Mouse (Mus musculus) MN1 (cell line): Measurements from ENCODE around the gene Ppp1r14a.

Source experiments
- DNase-seq: peaks from one replicate; pipeline ENCODE4 v3.0.0-alpha.2; 2016; ENCODE audit warnings: low spot score

The Ppp1r14a gene

GRCm38 (mm10) chr7:29303738-29304462 lies 14.8 kb downstream of the Ppp1r14a start, which contains the start of gene Dpf1:
Gene Dpf1, plus strand, starts transcription at chr7:29303951.
- peak; percentile 83 for DNase-seq

GRCm38 (mm10) chr7:29304463-29305262 lies 15.6 kb downstream of the Ppp1r14a start:
- DNase-seq, result peak; percentile 65

- DNase-seq, result peak; percentile 82
These were observed 16.3 kb downstream of the Ppp1r14a start for GRCm38 (mm10) chr7:29305263-29305988.

GRCm38 (mm10) chr7:29306108-29306507 lies 17.0 kb downstream of the Ppp1r14a start:
- no peak for DNase-seq

DNA sequence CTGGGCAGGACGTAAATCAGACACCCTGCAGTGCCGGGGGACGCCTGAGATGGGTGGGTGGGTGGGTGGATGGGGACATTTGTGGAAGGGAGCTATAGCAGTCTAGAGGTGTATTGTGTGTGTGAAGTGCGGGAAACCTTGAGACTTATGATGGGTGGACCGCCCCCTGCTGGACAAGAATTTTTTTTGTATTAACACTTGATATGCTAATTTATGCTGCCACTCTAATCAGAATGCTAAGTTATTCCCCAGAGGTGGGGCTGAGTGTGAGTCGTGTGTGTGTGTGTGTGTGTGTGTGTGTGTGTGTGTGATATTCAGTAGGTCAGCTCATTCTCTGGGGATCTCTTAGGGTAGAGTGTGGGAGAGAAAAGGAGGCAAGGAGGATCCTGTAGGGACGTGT lies 17.5 kb downstream of the Ppp1r14a start:
- peak; percentile 76 for DNase-seq

DNA sequence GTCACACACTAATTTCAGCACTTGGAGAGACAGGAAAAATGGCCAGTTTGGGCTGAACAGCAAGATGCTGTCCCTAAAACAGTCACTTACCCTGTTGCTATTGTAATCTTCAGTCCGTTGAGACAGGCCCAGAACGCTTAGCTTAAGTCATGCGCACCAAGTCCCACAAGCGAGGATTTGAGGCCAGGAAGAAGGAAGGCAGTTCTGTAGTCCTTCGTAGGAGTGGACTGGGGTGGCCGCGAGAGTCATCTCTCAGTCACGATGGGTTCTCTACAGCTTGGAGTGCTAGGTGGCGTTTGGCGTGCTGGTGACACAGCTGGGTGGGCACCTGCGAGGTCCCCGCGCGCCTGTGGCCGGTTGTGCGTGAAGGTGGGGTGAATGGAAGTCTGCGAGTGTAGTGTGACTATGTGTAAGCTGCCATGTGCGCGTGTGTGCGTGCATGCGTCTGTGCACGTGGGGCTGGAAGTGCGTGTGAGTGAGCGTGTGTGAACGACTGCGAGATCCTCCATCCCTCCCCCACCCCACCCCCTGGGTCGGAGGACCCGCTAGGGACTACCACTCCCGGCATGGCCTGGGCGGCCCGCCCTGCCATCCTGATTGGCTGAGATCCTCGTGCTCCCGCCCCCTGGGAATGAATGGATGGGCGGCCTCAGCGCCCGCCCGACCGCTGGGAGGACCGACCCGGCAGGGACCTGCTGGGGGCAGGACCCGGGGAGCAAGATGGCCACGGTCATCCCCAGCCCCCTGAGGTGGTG lies 18.4 kb downstream of the Ppp1r14a start:
- DNase-seq, result peak; percentile 94

GRCm38 (mm10) chr7:29309221-29309721 lies 20.2 kb downstream of the Ppp1r14a start:
- peak; percentile 51 for DNase-seq

- DNase-seq, result no peak
These were observed 20.6 kb downstream of the Ppp1r14a start for GRCm38 (mm10) chr7:29309749-29310148.

DNA sequence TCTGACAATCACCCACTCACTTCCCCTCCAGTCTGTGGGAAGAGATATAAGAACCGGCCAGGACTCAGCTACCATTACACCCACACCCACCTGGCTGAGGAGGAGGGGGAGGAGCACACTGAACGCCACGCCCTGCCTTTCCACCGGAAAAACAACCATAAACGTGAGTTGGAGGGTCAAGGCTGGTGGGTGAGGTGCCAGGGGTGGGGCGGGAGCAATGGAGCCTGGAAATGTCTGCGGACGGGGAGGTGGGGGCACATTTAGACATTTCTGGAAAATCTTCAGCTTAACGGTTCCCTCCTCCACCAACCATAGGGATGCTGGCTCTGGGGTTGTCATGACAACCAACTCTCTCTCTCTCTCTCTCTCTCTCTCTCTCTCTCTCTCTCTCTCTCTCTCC lies 23.9 kb downstream of the Ppp1r14a start:
- DNase-seq, result no peak

DNA sequence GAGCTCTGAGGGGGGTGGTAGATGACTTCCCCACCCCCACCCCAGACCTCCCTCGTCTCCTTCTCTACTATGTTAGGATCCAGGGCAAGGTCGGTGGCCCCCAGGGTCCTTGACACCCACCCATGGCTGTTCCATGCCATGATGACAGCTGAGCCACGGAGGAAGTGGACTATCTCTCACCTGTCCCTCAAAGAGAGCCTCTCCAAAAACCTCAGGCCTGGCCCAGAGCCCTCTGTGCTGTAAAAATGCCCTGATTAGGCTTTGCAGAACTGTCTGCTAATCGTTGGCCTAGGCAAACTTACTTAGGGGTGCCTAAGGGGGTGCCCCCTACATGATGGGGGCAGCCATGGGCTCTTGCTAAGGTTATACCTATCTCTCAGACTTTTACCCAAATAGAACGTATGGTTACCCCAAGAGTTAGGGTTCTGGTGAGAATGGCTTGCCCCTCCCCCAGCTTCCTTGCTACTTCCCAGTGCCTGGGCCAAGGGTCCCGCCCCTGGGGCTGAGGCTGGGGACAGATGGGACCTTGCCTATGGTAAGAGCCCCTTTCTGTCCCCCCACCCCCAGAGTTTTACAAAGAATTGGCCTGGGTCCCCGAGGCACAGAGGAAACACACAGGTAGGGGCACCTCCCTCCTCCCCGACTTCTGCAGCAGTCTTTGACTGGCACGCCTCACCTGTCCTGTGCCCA lies 24.6 kb downstream of the Ppp1r14a start:
- DNase-seq, result no peak

- no peak for DNase-seq
These were observed 25.9 kb downstream of the Ppp1r14a start for GRCm38 (mm10) chr7:29314844-29315628.

- DNase-seq, result no peak
These were observed 27.1 kb downstream of the Ppp1r14a start for GRCm38 (mm10) chr7:29316137-29316734.

- DNase-seq, result peak; percentile 48
These were observed 27.9 kb downstream of the Ppp1r14a start for GRCm38 (mm10) chr7:29316976-29317375.

DNA sequence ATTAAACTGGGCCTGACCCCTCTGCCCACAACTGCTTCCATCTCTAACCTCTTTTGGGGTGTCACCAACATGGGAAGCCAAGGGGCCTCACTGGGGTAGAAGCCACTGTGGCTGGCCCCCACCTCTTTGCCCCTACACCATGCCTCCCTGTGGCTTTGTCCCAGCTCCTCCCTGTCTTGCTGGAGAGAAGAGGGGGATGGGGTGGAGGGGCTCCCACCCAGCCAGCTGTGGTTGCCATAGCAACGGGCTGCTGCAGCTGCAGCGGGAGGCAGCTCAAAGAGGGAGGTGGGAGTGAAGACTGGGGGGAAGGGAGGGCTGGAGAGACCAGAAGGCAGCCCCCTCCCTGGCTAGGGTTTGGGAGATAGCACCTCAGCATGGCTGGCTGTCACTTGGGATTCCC lies 28.4 kb downstream of the Ppp1r14a start:
- DNase-seq, result peak; percentile 29

DNA sequence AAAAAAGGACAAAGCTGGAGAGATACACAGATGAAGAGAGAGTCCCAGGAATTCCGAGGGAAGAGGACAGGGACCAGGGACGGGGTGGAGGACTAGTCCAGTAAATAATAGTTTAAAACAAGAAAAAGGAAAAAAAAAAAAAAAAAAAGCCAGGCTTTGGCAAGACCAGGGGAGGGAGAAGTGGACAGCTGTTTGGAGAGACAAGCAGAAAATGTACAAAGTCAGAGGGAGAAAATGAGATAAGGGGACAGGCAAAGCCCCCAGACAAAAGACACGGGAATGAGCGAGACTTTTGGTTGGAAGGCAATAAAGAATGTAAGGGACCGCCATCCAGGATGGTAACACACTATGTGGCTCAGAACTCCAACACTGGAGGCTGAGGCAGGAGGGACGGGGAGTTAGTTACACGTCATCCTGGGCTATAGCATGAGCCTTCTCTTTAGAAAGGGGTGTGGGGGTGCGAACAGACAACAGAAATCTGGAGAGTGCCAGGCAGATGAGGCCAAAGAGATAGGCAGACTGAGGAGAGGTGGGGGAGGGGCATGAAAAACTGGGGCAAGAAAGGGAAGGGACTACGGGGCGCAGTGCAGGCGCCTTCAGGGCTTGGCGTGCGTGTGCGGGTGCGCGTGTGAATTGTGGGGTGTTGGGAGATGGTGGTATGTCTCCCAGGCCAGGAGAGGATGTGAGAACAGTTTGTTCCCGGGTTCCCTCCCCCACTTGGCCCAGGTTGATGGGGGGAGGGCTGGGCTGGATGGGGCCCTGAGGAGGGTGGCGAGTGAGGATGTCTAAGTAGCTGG lies 29.2 kb downstream of the Ppp1r14a start:
- no peak for DNase-seq

GRCm38 (mm10) chr7:29319337-29320307 lies 30.5 kb downstream of the Ppp1r14a start:
- DNase-seq, result no peak

DNA sequence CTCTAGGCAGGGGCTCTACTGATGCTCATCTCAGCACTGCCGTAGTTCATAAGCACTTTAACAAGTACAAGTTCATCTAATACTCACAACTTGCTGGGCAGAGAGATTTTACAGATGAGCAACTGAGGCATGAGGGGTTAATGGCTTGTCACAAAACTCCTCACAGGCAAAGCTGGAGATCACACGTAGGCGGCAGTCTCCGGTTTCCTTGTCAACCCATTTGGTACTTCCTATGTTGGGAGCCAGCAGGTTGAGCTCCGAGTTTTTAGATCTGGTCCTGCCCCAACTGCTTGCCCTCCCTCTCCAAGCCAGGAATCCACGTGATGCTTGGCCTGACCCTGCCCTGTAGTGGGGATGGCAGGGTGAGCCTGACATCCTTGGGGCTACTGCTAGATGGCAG lies 38.0 kb downstream of the Ppp1r14a start:
- no peak for DNase-seq

DNA sequence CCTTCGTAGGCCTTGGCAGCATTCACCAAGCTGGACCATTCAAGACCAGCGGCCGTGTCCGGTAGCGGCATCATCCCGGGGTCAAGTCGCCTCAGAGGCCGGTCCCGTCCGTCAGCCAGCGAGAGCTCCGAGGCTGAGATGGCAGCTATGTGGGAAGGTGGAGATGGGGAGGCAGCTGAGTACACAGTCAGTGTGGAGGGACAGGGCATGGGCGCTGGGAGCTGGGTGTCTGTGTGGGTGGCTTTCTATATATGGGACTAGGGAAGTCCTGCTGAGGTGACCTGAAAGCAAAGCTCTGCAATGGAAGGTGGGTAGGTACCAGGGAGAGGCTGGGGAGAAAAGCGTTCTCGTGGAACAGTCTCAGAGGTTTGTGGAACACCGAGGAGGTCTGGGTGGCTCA lies 39.9 kb downstream of the Ppp1r14a start:
- DNase-seq, result no peak
